Mouse (Mus musculus) MEL-GATA-1-ER (cell line): ENCODE measurements around the gene Pan2.
A peak's percentile ranks its signal among the peaks of the same experiment; 100 is the strongest.
"Not testable (repeated sequence)": the region's sequence is repeated elsewhere in the genome, so short reads cannot be mapped to it uniquely, and the experiment has no call there.

Experiments
- DNase-seq: peaks from one replicate; pipeline ENCODE4 v3.0.0-alpha.2; 2012; ENCODE audit warnings: low read depth; ENCODE audit errors: extremely low read depth

Pan2 gene

DNA sequence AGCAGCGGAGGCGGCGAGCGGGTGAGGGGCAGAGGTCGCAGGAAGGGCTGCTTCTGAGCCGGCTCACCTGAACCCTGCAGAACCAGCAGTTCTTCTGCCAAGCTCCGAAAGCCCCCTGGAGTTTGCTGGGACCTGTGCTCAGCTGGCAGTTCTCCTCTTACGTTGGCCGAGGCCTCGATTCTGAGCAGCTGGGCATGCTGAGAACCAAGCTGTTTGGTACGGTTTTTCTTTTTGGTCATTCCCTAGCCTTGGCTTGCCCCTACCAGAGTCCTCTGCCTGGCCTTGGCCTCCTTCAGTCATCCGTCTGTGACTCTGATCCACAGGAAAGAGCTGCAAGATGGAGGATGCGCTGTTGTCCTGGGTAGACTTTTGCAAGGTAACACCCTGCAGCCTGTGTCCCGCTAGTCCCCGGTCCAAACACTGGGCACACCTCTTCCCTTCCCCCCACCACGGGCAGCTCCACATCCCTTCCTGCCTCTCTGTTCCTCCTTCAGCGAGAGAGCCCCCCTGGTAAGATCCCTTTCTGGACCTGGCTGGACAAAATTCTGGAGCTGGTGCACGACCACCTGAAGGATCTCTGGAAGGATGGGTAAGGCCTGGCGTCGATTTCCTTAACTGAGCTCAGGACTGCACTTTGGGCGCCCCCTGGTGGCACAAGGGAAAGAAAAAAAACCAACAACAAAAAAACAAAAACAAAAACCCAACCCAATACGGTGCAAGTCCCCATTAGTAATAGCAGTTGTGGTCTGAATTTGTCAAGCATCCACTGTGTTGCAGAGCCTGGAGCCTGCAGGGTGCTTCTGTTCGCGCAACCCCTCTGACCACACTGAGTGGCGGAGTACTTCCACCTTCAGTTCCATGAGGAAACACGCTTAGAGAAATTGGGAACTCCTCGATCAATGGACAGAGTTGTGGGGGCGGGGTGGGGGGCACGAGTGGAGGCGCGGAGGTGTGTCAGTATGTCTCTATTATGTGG, 19.2 kb upstream of the Pan2 start:
- DNase-seq = no peak

DNA sequence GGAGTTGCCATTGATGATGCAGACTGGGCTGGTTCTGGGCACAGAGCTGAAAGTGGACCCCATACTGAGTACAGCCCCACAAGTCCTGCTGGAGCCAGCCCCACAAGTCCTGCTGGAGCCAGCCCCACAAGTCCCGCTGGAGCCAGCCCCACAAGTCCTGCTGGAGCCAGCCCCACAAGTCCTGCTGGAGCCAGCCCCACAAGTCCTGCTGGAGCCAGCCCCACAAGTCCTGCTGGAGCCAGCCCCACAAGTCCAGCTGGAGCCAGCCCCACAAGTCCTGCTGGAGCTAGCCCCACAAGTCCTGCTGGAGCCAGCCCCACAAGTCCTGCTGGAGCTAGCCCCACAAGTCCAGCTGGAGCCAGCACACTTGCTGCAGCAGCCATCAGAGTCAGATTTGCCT, 12.5 kb upstream of the Pan2 start:
- not testable (repeated sequence) for DNase-seq

DNA sequence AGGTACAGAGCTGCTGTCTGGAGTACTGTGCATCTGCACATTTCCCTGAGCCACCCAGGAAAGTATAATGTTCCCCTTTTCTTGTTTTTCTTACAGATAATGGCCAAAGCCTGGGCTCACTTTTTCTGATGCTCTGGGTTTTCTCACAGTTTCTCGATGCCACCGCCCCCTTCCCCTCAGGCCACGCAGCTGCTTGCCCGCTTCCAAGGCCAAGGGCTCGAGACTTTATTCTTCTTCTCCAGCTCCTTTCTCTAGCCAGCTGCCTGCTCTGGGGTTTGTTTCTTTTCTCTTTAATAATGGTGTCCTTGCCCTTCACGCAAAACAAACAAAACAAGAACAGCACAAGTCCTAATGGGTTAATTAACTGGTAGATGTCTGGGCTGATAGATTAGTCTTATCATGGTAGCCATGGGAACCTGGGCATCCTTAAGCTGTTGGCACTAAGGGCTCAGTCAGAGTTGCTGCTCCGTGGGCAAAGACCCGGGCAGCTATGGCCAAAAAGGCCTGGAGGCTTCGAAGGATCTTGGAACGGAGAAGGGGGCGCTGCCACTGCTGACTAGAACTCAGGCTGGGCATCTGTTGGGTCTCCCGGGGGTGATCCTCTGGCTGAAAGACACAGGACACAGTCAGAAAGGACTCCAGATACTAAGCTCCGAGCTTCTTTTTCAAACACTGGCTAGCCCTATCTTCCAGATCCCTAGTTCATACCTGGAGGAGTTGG, 6.6 kb upstream of the Pan2 start:
- DNase-seq = peak; percentile 17

DNA sequence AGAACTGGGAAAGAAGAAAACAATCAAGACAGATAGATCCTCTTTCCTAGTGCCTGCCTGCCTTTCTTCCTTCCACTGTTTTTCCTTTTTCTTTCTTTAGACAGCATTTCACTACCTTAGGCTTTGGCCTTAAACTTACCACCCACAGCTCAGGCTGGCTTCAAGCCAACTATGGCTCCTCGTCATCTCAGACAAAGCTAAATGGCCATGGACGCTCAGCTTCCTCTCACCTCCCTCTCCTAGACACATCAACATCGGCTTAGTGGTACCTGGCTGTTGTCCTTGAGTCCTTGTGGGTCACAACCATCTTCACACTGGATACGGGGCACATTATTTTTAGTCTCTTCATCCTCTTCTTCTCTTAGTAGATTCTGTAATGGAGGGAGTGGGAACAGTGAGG, 5.9 kb upstream of the Pan2 start:
- DNase-seq = no peak

DNA sequence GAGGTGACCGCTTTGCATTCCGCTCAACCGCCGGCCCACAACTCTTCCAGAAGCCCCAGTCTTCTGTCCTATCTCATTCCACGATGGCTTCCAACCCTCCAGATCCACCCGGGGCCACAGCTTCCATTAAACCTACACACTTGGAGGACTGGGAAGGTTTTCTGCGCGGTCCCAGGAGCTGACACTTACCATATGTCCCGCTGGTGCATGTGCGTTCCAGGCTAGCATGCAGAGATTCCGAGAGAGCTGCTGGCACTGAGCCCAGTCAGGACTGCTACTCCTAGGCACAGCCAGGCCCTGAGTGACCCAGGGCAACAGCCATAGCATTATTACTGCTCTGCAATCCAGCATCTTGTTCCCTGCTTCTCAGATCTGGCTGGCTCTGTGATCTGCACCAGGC, 5.5 kb upstream of the Pan2 start:
- DNase-seq = no peak

DNA sequence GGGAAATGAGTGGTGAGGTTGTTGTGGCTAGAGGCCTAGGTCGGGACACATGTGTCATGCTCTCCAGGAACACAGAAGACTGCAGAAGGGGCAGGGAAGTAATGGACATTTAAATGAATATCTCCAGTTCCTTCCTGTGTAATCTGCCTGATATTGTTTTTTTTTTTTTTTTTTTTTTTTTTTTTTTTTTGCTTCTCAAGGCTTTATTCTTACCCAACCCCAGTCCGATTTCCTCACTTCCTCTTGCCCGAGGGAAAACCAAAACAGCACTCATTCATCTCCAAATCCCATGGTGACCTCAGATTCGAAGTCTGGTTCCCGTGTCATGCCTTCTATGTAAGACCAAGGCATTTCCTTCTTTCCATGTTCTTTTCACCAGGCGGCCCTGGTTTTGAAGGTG, 4.9 kb upstream of the Pan2 start:
- DNase-seq = no peak

DNA sequence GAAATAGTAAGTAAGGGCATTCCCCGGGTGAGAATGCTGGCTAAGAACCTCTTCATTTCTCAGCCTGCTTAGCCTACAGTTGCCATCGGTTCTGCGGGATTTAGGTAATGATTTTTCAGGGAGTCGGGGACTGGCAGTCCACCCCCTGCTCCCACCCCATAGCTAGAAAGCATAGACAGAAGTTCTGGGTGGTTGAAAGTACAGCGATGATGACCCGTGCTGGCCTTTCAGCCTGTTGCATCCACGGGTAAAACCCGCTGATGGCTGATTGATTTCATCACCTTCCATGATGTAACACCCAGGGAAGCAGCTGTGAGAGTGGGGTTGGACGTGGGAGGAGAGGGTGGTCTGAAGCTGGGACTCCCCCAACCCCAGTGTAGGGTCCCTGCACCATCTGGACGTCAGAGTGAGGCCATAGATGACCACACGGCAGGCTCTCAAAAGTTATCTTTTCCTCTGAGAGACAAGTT, 4.4 kb upstream of the Pan2 start, which contains the start of gene Il23a:
TSS of gene Il23a (minus strand) at position 51 of the 470 bp plus-strand sequence.
- DNase-seq = no peak

DNA sequence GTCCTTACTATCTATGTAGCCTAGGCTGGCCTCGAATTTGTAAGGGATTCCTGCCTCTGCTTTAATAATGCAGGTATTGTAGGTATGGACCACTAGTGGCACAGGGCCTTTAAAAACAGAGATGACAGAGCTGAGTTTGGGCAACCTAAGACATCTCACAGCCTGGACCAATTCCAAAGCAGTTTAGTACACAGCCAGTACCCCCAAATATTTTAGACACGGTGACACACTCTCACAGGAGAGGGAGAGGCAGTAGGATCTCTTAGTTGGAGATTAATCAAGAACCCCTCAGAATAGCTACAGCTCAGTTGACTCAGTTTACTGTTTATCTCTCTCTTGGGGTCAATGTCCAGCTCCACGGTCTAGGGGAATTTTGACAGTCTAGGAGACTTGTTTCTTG, 778 bp upstream of the Pan2 start:
- peak; percentile 26 for DNase-seq

DNA sequence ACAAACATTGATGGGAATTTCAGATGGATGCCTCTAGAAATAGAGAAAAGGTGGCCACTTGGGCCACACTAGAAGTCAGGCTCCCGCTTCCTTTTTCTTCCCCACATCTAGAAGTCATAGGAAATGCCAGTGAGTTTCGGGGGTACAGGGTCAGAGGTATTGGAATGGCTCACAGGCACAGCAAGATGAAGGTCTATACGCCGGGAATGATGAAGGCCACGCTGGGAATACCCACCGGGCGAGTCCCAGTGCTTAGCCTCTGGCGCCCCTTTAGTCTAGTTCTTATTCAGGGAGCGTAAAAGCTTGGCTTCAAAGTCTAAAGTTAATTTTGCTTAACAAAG, 380 bp upstream of the Pan2 start:
- DNase-seq = no peak

DNA sequence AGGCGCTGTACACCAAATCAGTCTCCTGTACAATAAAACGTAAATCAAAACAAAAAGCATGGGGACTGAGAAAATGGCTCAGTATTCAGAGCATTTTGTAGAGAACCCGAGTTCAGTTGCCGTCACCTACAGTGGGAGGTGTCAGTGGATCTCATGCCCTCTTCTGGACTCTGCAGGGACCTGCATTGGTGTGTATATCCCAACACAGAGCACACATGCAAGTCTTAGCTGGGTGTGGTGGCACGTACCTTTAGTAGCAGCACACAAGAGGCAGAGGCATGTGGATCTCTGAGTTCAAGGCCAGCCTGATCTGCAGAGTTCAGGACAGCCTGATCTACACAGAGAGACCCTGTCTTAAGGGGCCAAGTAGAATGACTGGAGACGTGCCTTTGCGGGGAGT, 6.5 kb downstream of the Pan2 start:
- no peak for DNase-seq

DNA sequence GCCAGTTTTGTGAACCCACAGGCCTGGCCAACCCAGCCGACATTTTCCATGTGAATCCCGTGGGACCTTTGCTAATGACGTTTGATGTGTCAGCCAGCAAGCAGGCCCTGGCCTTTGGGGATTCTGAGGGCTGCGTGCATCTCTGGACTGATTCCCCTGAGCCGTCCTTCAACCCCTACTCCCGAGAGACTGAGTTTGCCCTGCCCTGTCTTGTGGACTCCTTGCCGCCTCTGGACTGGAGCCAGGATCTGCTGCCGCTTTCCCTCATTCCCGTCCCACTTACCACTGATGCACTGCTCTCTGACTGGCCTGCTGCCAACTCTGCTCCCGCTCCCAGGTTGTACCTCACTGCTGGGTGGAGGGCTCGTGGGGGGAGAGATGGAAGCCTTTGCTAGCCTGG, 7.0 kb downstream of the Pan2 start:
- DNase-seq = no peak

DNA sequence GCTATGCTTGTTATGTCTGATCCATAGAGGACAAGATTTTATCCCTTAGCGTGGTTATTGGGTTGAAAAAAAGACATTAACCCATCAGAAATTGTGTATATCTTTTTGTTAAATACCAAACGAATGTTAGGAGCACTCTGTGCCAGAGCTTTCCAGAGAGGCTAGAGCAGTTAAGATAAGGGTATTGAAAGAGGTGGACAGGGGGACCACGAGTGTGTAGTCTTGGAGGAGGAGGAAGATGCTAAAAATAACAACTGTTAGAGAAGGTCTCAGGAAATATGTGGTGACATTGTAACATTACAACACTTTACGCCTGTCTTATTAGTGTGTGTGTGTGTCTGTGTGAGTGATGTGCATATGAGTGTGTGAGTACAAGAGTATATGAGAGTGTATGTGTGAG, 7.8 kb downstream of the Pan2 start:
- DNase-seq = no peak

DNA sequence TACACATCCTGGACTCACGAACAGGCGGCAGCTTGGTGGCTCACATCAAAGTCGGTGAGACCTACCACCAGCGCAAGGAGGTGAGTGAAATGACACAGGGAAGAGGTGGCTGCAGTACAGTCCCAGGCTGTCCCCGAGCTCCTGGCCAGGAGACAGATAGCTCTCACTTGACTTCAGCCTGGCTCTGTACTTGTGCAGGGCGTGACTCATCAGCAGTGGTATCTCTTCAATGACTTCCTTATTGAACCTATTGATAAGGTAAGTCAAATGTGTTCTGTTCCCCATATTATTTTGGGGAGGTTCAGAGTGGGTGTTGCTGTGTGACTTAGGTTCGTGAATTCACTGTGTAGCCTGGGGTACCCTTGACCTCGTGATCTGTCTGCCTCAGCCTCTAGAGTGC, 12.4 kb downstream of the Pan2 start:
- no peak for DNase-seq

DNA sequence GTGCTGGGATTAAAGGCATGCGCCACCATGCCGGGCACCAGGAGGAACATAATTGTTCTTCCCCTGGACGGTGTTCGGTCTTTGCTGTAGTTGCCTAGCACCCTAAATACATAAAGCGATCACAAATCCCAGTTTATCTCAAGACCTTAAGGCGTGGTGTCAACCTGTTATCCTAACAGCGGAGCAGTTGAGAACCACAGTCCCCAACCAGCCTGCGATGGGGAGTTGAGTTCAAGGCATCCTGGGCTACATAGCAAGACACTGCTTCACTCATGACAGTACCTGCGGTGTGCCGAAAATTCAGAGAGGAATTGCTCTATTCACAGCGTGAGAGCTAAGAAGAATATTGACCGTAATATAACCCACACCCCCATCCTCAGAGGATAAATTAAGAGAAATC, 18.5 kb downstream of the Pan2 start:
- no peak for DNase-seq

DNA sequence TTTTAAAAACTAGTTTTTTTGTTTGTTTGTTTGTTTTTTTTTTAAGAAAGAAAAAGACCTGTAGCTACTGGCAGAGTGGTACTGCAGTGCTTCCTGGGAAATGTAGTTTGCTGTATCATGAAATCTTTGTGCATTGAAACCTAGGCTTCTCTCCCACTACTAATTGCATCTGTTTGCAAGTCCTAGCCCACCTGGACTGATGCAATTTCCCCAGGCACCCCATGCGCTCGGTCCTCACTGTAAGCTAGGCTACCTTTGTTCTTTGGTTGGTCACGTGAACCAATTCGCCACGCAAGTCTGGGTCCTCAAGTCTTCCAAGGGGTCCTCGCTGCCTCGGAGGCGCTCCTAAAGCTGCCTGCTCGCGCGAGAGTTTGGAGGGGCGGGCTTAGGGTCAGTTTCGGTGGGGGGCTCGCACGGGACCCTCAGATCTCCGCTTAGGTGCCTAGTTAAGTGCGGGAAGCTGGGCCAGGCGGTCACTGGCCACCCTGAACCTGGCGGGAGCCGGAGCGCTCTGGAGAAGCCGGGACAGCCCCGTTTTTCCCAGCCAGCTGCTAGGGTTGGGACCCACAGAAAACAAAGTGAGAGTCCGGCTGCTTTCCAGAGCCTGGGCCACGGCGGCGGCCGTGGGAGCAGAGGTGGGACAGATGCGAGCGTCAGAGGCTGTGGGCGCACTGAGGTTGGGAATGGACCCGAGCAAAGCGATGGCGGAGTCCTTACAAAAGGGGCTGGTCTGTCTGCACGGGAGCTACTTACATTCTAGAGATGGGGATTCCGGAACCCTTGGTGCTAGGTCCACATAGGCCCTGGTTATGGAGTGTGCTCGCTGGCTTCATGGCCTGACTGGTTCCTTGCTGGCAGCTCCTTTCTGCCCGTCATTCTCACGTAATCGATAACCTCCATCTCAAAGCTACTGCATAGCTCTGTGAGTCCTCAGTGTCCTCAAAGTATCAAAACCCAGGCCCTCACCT, 19.3 kb downstream of the Pan2 start, which contains the start of gene Cnpy2:
TSS of gene Cnpy2 (plus strand) at position 319 of the 968 bp plus-strand sequence.
- DNase-seq = peak; percentile 77

DNA sequence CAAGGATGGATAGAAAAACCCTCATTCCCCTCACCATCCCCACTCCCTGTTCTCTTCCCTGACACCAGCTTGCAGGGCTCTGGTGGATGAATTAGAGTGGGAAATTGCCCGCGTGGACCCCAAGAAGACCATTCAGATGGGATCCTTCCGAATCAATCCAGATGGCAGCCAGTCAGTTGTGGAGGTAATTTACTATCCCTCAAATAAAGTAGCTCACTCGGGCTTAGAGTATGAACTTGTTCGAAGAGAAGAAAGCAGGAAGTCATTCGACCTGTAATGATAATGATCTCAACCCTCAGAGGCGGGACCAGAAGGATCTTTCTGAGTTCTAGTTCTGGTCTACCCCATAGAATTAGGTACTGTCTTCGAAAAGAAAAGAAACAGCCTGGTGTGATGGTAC, 20.4 kb downstream of the Pan2 start:
- DNase-seq = no peak

DNA sequence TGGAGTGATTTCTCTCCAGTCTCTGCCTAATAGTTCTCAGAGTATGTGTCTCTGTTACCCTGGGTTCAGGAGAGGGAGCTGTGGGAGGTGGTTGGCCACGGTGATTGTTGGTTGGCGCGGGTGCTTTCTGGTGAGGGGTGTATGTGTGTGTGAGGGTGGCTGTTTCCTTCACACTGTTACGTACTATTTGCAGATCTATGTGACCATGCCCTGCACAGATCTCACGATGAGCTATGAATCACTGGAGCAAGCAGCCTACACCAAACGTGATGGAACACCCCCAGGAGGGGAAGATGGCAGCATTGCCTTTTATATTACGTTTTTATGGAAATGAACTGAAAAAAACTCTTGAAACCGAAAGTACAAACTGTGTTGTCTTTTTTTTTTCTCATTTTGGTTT, 23.7 kb downstream of the Pan2 start:
- DNase-seq = no peak

DNA sequence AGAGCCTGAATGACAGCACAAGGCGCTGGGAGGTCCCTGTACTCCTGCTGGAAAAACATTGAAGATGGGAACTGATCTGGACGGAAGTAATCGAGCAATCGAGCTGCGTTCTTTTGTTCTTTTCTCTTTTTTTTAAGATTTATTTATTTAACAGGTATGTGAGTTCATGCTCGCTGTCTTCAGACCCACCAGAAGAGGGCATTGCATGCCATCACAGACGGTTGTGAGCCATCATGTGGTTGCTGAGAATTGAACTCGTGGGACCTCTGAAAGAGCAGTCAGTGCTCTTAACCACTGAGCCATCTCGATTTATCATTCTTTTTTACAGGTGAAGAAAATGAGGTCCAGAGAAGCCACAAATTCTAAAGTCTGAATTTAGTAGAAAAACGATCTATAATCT, 24.5 kb downstream of the Pan2 start:
- no peak for DNase-seq

DNA sequence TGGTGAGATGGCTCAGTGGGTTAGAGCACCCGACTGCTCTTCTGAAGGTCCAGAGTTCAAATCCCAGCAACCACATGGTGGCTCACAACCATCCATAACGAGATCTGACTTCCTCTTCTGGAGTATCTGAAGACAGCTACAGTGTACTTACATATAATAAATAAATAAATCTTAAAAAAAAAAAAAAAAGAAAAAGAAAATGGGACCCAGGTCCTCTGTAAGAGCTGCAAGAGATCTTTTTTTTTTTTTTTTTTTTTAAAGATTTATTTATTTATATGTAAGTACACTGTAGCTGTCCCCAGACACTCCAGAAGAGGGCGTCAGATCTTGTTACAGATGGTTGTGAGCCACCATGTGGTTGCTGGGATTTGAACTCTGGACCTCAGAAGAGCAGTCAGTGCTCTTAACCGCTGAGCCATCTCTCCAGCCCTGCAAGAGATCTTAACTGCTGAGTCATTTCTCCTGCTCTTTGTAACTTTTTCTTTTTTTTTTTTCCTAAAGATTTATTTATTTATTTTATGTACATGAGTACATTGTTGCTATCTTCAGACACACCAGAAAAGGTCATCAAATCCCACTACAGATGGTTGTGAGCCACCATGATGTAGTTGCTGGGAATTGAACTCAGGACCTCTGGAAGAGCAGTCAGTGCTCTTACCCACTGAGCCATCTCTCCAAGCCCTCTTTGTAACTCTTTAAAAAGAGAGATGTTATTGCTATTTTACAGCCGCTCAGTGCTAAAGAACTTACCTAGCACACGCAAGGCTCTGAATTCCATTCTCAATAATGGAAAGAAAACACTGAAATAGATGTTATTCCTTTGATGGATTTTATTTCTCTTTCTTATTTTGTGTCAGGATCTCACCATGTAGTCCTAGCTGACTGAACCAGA, 29.5 kb downstream of the Pan2 start:
- DNase-seq = not testable (repeated sequence)

DNA sequence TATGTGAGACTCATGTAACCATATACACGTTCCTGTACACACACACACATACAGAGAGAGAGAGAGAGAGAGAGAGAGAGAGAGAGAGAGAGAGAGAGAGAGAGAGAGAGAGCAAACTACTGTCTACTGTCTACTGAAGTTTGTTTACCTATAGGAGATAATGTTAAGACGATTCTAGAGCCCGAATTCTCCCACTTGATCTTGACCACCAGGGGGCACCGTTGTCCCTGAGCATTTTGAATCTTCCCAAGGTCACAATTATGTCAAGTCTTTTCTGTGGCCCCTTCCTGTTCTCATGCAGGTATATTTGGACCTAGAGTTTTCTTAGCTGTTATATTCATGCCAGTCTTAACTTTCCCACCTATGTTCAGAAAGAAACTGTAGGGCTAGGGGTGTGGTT, 32.4 kb downstream of the Pan2 start:
- peak; percentile 77 for DNase-seq
